Mouse (Mus musculus): ENCODE results near the gene Dscam. TPM values are rescaled to one million over a fixed set of nuclear protein-coding genes. Genes with fewer than 3 reads are reported as not detected.

The Dscam gene
- total RNA-seq (2014; fragmentation: Nextera tagmentation) (not detected in 2 replicates), total RNA-seq (2017) (0.15 TPM in 1 of 2 replicates, not detected in the other)

DNA sequence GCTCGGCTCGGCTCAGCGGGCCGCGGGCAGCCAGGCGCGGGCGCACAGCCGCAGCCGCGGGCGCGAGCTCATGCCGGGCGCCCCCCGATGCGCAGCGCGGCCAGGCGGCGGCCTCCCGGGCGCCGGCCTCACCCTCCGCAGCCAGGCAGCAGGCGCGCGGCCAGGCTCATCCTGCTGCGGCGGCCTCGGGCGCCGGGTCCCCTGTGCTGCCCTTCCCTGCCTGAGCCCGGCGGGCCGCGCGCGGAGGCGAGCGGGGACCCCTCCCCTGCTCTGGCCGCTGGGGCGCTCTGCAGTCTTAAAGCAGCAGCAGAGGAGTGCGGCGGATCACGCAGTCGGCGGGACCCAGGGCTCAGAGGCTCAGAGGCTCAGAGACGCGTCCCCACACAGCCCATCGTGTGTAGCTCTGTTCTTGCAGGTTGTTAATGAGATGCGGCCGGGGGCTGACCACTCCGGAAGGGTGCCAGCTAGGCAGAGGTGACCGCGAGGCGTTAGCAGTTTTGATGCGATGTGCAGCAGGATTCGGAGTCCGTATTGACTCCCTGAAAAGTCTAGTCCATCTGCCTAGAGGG lies at the start of gene Dscam:
Dscam (minus strand) TSS at position 240 of the 569 bp plus-strand sequence.
- peak; percentile 43 for ATAC-seq (replicated peaks; ENCODE audit: poor library complexity, severe bottlenecking)

DNA sequence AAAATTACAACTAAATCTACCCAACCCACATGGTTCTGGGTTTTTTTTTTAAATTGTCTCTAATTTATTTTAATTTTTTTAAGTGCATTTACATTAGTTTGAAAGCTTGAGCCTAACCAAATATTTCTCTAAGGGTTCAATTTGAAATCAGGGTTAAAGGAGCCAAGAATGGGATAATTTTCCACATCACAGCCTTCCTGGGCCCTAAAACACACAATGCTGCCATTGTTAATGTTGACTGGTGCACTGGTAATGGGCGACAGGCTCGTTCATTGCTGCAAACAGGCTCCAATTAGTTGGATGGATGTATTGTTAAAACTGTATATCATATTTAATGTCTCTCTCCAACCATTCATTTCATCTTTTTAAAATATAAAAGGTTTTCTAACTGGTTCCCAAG lies 48.8 kb upstream of the Dscam start:
- no peak for ATAC-seq (replicated peaks; ENCODE audit: poor library complexity, severe bottlenecking)

DNA sequence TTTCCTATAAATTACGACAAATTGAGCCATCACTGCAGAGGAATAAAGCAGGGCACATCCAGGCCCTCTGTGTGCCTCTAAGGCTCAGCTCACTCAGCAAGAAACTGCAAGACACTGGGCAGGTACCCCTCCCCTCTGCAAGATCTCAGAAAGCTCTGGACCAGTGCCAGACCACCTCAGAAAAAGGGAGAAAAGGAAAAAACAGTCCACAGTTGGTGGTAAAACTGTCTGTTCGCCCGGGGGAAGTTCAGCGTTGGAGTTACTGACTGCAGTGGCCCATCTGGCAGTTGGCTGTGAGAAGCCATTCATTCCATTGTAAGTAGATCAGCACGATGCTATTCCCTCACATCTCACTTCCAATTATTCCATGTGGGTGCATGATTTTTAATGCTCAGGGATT lies 39.4 kb upstream of the Dscam start:
- ATAC-seq (replicated peaks; ENCODE audit: poor library complexity, severe bottlenecking), result peak; percentile 22; the same call in 1 of the 2 replicates

DNA sequence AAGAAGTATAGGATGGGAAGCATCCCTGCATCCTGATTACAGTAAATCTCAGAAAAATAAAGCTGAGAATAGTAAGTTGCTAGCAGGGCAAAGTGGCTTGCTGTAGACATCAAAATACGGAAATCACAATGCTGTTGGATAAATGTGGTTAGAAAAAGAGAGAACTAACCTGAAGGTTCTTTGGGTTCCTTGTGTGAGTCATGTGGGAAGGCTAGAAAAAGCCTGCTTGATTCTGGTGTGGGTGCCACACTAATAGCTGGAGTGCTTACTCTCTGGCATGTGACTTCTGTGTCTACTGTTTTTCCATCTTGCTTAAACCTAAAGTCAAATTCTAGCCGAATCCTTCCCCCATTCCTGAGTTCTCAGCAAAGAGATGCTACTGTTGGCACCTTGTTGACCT lies 37.7 kb upstream of the Dscam start:
- ATAC-seq (replicated peaks; ENCODE audit: poor library complexity, severe bottlenecking), result peak; percentile 84

DNA sequence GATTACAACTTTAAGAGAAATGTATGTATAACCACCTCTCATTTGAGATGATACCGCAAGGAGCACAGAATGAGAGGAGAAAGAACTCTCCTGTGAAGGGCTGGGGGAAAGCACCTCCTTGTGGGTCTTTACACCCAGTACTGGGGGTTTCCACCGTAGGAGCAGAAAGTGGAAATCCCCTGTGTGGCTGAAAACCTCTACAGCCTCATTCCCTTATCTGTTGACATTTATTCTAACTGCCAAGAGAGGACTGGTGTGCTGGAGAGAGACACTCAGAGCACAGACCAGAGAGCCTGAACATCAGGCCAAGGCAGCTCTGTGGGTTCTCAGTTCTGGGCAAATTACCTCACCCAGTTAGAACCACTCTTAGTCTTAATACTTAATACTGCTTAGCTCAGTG lies 33.5 kb upstream of the Dscam start:
- no peak for ATAC-seq (replicated peaks; ENCODE audit: poor library complexity, severe bottlenecking)

DNA sequence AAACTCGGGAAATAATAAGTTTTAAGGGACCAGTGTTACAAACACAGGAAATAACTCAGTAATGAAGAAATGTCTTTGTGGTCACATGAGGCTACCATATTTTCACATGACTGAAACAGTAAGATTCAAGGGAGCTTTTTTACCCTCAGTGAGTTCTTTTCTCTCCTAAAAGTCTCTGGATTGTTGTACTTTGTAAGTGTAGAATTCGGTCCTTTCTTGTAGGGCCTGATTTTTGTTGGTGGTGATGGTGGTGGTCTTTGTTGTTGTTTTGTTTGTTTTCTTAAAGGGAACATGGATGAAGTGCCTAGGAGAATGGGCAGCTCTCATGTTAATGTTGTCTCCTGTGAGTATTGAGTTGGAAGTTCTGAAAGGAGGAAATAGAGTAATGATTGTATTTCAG lies 33.0 kb upstream of the Dscam start:
- ATAC-seq (replicated peaks; ENCODE audit: poor library complexity, severe bottlenecking), result no peak

DNA sequence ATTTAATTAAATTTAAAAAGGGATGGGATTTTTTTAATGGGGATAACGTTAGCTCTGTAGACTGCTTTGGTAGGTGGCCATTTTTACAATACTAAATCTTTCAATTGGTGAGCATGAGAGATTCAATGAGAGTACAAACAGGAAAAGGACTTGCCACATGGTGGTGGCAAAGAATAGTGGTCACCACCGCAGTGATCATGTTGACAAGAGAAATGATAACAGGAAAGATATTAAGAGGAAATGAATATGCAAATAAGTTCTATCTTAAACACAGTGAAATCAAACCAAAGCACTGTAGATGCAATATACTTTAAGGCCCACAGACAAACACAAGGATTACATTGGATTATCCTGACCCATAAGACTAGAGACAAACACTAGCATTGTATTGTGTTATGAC lies 24.1 kb upstream of the Dscam start:
- no peak for ATAC-seq (replicated peaks; ENCODE audit: poor library complexity, severe bottlenecking)

DNA sequence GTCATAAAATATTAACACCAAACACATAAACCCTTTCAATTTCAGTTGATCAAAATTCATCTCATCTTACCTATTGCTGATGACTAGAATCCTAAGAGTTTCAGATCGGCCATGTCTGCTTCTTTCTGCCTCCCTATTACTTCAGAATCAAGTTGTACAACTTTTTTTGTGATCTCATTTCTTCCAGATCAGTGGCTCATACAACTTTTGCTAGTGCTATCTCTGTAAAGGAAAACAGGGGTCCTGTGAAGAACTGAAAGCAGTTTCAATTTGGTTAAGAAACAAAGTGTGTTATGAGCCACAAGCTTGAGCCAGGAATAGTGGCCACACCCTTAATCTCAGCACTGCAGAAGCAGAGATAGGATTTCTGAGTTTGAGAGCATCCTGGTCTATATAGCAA lies 23.6 kb upstream of the Dscam start:
- no peak for ATAC-seq (replicated peaks; ENCODE audit: poor library complexity, severe bottlenecking)

DNA sequence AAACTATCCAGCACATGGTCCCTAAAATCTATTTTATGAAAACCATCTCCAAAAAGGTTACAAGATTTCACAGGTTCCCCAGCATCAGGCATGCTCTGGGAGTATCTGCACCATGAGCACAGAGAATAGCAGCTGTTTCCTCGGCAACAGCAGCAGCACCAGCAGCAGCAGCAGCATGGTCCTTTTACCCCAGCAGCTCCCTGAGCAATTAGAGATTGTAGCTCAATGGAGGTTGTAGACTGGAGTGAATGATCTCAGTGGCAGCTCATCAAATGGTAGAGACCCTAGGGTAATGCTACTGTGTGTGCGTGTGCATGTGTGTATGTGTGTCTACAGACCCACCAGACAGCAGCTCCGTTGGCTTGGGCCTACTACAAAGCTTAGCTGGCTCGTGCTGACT lies 21.7 kb upstream of the Dscam start:
- ATAC-seq (replicated peaks; ENCODE audit: poor library complexity, severe bottlenecking), result no peak

DNA sequence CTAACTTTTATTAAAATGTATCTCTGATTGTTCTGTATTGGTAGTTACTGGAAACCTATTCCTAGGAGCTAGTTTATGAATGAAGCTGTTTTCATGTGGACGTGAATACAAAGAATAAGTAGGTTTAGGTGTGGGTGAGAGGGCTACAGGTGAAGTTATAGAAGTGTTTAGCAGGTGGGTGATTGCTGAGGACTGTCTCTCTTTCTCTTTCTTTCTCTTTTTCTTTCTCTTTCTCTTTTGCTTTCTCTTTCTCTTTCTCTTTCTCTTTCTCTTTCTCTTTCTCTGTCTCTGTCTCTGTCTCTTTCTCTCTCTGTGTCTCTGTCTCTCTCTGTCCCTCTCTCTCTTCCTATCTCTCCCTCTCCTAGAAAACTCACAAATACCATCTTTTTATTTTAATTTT lies 20.1 kb upstream of the Dscam start:
- no peak for ATAC-seq (replicated peaks; ENCODE audit: poor library complexity, severe bottlenecking)

DNA sequence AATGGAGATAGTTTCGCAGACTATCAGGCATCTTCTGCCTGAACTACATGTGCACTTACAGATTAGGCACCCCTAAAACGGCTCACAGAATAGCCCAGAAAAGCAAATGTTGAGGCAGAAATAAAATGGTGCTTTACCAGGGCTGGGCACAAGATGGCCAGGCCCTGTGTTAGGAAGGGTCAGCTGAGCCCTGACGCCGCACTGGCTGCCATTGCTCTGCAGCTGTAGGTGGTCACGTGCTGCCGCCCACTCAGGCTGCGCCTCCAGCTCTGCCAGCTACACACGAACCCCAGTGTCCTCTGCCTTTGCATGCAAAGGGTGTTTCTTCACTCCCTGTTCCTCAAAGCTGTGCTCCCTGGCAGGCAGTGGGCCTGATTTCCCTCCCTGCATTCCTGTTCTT lies 948 bp upstream of the Dscam start:
- ATAC-seq (replicated peaks; ENCODE audit: poor library complexity, severe bottlenecking), result no peak; the same call in 1 of the 2 replicates

DNA sequence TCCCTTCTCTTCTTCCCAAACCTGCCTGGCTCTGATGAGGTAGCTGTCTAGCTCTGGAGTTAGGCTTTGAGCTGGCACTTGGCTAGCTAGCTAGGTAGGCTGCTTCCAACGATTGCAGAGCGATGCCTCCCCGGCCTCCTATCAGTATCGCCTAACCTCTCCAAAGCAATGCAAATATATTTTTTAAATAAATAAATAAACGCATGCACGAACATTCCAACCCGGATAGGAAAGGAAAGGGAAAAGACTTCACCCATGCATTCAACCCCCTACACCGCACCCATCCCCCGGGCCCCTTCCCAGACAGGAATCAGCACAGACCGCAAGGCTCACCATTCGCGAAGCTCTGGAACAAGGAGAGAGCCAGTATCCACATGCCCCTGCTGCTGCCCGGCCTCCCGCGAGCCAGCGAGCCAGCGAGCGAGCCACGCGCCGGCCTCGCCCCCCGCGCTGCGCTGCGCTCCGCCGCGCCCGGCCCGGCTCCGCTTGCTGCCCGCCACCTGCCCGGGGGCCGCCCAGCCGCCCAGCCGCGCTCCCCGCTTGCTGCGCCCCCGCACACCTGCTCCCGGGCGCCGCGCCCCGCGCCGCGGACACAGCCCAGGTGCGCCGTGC lies 545 bp downstream of the Dscam start:
- no peak for ATAC-seq (replicated peaks; ENCODE audit: poor library complexity, severe bottlenecking)

DNA sequence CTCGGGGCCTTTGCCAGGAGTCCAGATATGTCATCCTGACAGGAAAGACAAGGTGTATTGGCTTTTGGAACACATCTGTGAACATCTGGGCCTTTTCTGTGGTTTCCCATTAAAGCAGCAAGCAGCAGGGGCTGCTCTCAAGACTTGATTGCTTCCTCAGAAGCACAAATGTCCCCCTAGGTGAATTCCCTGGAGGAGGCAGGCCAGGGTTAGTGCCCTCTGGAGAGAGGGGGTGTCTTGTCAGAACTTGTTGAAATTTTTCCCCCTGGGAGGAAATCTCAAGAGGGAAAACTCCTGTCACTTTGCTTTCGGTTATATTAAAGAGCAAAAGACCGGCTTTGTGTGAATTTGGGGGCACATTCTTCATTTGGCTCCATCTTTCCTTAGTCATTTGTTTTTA lies 1.9 kb downstream of the Dscam start:
- ATAC-seq (replicated peaks; ENCODE audit: poor library complexity, severe bottlenecking), result no peak

DNA sequence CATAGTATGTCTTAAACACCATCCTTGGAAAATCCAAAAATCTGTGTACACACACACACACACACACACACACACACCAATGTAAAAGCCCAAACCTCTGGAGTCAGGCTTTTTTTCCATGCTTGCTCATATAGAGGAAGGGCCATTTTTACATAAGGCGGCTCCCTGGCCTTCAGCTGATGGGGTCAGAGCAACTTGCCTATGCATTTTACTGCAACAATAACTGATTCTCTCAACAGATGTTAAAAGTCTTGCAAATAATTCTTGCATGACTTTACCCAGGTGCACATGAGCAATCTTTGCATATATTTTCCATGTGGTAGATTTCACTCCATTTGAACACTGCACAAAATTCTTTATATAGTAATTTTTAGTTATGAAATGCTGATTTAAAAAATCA lies 2.5 kb downstream of the Dscam start:
- ATAC-seq (replicated peaks; ENCODE audit: poor library complexity, severe bottlenecking), result no peak

DNA sequence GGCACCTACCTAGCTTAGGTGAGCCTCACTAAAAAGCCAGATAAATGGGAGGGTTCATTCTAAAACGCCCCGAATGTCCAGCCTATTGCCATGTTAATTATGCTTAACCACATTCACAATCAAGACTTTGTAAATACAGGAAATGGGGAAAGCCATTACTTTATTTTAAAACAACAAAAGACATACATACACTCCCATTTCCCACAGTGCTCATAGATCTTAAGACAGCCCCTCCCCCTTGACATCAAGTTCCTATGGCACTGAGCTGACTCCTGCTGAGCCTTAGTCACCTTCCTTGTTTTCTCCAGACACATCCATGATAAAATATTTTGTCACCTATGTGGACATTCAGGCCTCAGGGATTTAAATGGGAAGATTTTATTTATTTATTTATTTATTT lies 4.4 kb downstream of the Dscam start:
- ATAC-seq (replicated peaks; ENCODE audit: poor library complexity, severe bottlenecking), result no peak

DNA sequence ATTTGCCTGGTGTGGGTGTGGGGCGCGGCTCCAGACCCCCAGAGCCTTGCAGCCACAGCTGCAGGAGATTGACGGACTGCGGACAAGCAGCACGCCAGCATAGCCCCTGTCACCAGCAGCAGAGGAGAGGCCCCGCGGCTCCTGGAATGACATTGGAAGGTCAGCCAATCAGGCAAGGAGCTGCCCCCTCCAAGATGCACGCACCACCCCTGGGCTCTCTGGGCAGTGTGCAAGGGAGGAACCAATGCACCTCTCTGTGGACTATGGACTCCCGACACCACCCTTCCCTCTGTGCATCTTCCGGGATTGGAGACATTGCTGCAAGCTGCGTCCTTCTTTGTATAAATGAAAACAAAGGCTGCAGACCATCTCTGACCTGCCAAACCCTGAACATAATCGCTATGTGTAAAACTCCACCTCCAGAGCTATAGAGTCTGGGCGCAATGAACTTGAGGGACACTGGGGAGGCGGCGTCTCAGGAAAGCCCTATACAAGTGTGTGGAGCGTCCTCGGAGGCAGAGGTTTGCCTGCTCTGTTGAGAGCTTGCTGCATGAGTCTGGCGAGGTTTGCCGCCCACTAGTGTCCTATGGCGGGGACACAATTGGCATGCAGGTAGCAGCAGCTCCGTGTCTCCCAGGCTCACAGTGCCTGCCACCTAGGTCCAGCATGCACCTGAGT lies 5.0 kb downstream of the Dscam start:
- peak; percentile 84 for ATAC-seq (replicated peaks; ENCODE audit: poor library complexity, severe bottlenecking)

DNA sequence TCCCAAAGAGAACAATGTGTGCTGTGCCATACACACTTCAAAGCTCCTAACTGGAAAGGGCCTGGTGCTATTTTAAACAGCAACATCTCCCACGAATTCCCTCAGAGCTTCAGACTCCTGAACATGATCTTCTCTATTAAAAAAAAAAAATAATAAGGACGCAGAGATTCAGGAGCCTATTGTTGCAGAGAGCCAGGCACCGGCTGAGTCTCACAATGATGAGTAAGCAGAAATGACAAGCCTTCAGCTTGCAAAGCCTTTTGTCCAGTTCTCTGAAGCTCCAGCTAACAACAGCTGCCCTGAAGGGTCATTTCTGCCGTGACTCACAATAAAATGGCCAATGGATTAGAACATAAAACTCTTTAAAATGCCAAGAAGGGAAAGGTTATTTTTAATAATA lies 12.3 kb downstream of the Dscam start:
- ATAC-seq (replicated peaks; ENCODE audit: poor library complexity, severe bottlenecking), result no peak

DNA sequence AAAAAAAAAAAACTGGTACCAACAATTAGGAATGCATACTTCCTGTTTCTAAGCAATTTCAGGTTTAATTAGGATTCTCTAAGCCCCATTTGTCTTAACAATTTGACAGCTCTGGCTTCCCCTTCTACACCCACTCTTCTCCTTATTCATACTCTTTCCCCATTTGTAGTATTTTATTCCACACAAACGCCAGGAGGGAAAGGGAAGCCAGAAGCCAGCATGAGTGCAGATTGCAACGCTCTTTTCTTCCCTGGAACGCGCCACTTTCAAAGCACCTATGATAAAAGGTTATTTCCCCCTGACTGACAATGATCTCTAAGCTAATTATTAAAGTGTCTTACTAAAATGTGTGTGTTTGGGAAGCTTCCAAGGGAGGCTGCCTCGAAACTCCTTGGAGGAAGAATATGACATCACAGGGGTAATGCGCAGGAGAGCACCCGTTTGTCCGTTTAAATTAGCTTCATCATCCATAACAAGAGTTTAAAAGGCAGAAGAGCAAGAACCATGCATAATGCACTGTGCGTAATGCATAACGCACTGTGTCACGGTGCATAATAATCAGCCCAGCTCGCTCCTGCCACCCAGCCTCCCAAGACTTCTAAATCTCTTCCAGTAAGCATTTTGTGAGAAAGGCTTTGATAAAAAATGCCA lies 25.9 kb downstream of the Dscam start:
- no peak; the same call in 1 of the 2 replicates for ATAC-seq (replicated peaks; ENCODE audit: poor library complexity, severe bottlenecking)

DNA sequence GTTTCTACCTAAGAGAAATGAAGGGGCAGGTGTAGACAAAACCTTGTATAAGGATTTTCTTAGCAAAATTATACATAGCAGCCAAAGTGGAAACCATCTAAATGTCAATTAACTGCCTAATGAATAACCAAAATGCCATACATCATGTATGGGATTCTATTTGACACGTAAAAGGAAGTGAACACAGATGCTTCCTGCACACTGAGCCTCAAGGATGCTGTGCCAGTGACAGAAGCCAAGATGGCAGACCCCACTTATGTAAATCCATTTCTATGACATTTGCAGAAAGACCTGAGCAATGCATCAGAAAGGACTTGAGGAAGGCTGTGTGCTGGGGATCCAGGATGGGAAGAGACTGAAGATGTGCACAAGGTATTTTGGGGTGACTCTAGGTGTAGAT lies 28.6 kb downstream of the Dscam start:
- ATAC-seq (replicated peaks; ENCODE audit: poor library complexity, severe bottlenecking), result no peak

DNA sequence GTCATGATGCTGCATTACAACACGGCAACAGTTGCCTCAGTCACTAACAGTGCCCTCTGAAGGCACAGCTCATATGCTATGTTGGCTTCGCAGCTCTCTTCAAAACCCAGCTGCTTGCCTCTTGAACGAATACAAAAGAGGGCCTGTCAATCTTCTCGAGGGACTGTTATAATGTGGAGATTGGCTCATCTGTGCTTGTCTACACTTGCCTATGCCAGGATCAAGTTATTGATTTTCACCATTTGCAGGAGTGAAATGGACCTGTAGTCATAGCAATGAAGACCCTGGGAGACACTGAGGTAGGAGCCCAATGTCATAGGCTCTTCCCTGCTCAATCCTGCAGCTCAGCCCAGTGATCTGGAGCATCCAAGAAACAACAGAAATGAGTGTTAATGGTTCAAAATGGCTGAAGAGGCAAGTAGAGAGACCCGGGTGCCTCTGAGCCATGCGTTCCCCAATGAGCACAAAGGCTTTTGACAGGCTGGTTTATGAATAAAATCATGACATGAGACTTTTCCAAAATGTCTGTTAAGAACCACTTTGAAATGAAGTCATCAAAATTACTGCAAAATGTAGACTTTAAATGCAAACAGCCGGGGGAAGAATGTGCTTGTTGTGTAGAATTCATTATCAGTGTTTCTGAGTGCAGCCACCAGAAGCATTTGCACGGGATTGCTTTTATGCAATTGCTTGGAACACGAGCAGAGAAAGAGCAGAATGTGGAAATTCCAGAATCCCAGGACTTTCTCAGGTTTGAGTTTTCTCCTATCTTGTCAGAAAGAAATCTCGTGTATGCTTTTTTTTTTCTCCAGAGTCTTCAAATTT lies 35.3 kb downstream of the Dscam start:
- ATAC-seq (replicated peaks; ENCODE audit: poor library complexity, severe bottlenecking), result no peak

DNA sequence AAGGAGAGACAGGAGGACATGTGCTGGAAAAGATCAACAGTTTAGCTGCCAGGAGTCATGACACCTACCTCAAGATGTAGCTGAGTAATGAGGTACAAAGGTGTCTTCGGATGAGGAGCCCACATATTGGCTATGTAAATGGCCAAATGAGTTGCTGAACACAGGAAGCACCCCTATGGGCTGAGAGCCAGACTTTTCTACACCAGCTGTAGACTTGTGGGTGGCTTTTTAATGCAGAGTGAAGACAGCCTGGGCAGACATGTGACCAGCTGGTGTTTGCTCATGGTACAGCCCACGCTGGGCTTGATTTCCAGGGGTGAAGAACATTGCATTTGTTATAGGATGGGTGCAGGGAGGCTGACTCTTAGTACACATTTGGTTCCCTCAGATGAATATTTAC lies 43.3 kb downstream of the Dscam start:
- ATAC-seq (replicated peaks; ENCODE audit: poor library complexity, severe bottlenecking), result no peak

All from granulocyte monocyte progenitor cell, adult 5-6 weeks (primary cell).